Mouse (Mus musculus): ENCODE data around the gene Cenpv. TPM values are rescaled to one million over a fixed set of nuclear protein-coding genes. Genes with fewer than 3 reads are reported as not detected.
A peak's percentile ranks its signal among the peaks of the same experiment; 100 is the strongest.

The Cenpv gene
- polyA plus RNA-seq, 1 experiment from 2014 or later: 19.7 TPM

DNA sequence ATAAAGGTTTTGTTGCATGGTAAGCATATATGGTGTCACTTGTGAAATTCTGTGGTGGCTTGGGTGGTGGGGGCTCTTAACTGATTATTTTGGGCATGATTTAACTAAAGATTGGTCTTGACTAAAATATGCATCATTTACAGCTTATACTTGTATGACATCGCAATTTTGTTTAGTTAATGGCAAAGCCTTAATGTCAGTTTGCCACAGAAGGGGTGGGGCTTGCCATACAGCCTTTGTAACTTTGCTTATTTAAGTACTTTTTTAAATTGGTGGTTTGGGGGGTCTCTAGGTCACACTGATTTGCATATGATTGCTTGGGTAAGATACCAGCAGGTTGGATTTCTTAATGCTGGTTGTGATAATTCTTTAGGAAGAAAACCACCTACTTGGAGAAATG is 14.1 kb upstream of the Cenpv start:
- ATAC-seq (ENCODE audit: insufficient number of reproducible peaks, low FRiP score): no peak

DNA sequence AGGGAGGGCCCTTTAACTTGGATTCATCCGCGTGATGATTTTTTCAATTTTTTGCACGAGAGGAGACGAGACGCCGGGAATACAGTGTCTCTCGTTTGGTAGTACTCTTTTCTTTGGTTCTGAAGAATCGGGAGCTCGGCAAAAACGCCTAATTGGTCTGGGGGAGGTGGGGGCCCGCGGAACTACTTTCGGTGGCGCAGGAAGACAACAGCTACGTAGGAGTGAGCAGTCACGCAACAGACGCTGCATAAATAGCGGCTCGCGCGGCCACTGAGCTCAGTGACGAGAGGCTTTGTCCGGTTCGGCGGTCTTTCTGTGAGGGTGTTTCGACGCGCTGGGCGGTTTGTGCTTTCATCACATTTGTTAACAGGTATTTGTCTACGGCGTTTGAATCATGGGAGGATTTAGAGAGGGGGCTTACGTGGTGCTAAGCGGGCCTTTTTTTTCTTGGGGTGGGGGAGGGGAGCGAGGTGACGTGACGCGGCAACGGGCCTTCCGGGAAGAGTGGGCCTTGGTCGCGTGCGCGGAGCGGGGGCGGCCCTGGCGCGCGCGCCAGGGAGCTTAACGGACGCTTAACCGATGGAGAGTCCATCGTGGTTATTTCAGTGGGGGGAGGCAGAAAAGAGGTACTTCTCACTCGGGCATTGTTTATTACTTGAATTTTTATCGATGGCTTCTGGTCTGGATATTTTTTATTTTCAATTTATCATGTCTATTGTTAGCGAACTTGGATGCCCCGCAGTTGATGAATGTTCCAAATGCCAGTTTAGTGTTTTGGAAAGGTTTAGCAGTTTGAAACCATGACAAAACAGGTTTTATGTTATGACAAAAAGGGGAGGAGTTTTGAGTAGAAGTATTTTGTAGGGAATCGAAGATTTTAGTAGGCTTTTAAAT is 12.4 kb upstream of the Cenpv start:
- Histone ChIP-seq H3K27me3 (replicated peaks) (no peaks in the 10 kb centered on the region), H3K36me3 (peaks cover 23% of the 10 kb centered on the region), H3K27ac (ENCODE audit: poor library complexity, severe bottlenecking) (peak overlapping the region; percentile 93), H3K9me3 (replicated peaks) (no peaks in the 10 kb centered on the region), H3K4me1 (replicated peaks) (peaks cover 25% of the 10 kb centered on the region), H3K9ac (peak overlapping the region; percentile 86), H3K4me3 (peak overlapping the region; percentile 56), H3K4me2 (peak overlapping the region; percentile 77)
- ATAC-seq (ENCODE audit: insufficient number of reproducible peaks, low FRiP score): peak; percentile 89
- under 1% methylated on average over 58 of the region's 58 CpGs for WGBS

More for the DNA sequence above, 14.1 kb upstream of the Cenpv start:
- whole genome bisulfite sequencing: 43% methylated on average over 1 of the region's 1 CpGs
- Histone ChIP-seq H3K9ac (peak overlapping the region; percentile 75), H3K4me1 (replicated peaks) (peaks cover 25% of the 10 kb centered on the region), H3K4me3 (peak overlapping the region; percentile 63), H3K27me3 (replicated peaks) (no peaks in the 10 kb centered on the region), H3K4me2 (peak overlapping the region; percentile 89), H3K27ac (ENCODE audit: poor library complexity, severe bottlenecking) (no peak overlapping the region), H3K36me3 (peaks cover 23% of the 10 kb centered on the region), H3K9me3 (replicated peaks) (no peaks in the 10 kb centered on the region)

DNA sequence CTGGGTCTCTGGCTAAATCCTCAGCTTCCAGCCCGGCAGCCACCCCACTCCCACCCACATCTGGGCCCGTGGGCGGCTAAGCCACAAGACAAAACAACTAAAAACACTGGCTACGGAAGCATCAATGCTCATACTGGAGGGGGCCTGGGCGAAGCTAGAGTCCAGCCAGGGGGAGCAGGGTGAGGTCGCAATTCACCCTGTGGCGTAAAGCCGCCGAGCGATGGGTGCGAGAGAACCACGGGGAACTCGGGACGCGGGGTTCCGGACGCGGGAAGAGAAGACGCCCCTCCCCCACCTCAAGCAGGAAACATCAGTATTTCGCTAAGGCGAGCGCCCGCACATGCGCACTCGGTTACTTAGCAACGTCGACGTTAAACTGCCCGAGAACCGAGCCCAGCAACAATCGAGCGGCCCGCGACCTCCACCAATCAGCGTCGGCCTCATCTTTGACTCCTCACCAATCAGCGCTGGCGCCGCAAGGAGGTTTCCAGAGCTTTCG is 11.7 kb upstream of the Cenpv start, which contains the start of gene Ubb:
TSS of gene Ubb (plus strand) at position 445 of the 499 bp plus-strand sequence.
- peak within 1 kb of the TSS; percentile 93 for H3K27ac ChIP-seq (ENCODE audit: poor library complexity, severe bottlenecking)
- ATAC-seq (ENCODE audit: insufficient number of reproducible peaks, low FRiP score): peak; percentile 95
- WGBS: under 1% methylated on average over 40 of the region's 40 CpGs
- peak within 1 kb of the TSS; percentile 56 for H3K4me3 ChIP-seq
- H3K4me2 ChIP-seq: peak within 1 kb of the TSS; percentile 77
- H3K36me3 ChIP-seq: peaks cover 23% of the 10 kb centered on the region
- no peaks in the 10 kb centered on the region for H3K27me3 ChIP-seq (replicated peaks)
- peak within 1 kb of the TSS; percentile 86 for H3K9ac ChIP-seq
- H3K4me1 ChIP-seq (replicated peaks): peaks cover 25% of the 10 kb centered on the region
- H3K9me3 ChIP-seq (replicated peaks): no peaks in the 10 kb centered on the region

DNA sequence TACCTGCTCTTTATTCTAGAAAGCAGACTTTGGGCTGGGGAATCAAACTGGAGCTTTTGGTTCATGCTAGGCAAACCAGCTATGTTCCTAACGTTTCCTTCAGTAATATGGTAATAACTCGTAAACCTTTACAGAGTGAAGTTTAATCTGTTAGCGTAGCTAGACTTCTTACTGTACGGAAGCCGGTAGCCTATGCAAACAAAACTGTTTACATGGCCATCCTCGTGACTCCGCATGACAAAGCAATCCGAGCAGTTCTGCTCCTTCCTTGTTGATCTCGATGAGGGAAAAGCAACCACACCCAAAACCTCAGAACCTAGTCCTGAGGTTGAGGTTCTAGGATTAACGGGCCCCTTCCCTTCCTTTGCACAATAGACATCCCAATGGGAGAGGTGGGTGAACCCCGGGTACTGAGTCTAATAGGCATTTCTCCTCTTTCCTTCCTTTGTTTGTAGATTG is 11.2 kb upstream of the Cenpv start:
- 5% methylated on average over 11 of the region's 11 CpGs for WGBS
- peak overlapping the region; percentile 82 for H3K9ac ChIP-seq
- peak; percentile 80 for ATAC-seq (ENCODE audit: insufficient number of reproducible peaks, low FRiP score)
- H3K27ac ChIP-seq (ENCODE audit: poor library complexity, severe bottlenecking): peak overlapping the region; percentile 92
- no peaks in the 10 kb centered on the region for H3K27me3 ChIP-seq (replicated peaks)
- peaks cover 23% of the 10 kb centered on the region for H3K36me3 ChIP-seq
- H3K4me2 ChIP-seq: peak overlapping the region; percentile 77
- no peaks in the 10 kb centered on the region for H3K9me3 ChIP-seq (replicated peaks)
- H3K4me1 ChIP-seq (replicated peaks): peaks cover 25% of the 10 kb centered on the region
- H3K4me3 ChIP-seq: peak overlapping the region; percentile 56

DNA sequence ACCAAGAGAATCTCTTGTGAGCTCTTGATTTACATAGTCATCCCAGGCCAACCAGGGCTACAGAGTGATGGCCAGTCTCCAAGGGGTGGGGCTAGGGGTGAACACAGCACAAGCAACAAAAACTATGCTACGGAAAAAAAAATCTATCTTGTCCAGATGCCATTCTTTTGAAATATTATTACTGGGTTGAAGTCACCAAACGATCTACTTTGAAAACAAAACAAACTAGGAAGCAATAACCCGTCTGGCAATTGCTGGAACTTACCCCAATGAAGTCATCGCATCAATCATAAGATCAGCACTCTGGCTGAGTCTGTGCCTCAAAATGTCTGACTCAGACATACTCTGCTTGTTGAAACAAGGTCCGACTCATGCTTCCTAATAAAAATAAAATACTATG is 10.7 kb upstream of the Cenpv start:
- H3K27ac ChIP-seq (ENCODE audit: poor library complexity, severe bottlenecking): peak overlapping the region; percentile 92
- H3K9me3 ChIP-seq (replicated peaks): no peaks in the 10 kb centered on the region
- H3K4me3 ChIP-seq: peak overlapping the region; percentile 56
- peaks cover 18% of the 10 kb centered on the region for H3K36me3 ChIP-seq
- ATAC-seq (ENCODE audit: insufficient number of reproducible peaks, low FRiP score): peak; percentile 63
- peak overlapping the region; percentile 82 for H3K9ac ChIP-seq
- H3K4me1 ChIP-seq (replicated peaks): peaks cover 20% of the 10 kb centered on the region
- 14% methylated on average over 5 of the region's 5 CpGs for WGBS
- H3K4me2 ChIP-seq: peak overlapping the region; percentile 77
- H3K27me3 ChIP-seq (replicated peaks): no peaks in the 10 kb centered on the region

DNA sequence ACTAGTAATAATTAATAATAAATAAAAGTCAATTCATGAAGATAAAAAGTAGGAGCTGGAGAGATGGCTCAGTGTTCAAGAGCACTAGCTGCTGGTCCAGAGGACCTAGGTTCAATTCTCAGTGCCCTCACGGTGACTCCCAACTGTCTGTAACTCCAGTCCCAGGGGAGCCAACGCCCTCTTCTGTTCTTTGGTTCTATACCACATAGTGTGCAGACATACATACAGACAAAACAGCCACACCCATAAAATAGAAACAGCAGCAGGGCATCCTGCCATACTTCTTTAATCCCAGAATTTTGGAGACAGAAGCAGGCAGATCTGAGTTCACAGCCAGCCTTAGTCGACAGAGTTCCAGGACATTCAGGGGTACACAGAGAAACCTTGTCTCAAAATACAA is 4.9 kb upstream of the Cenpv start:
- Histone ChIP-seq H3K4me1 (replicated peaks) (0 out of 2 replicates have a peak, but pooled peaks cover 3% of the 10 kb centered on the region), H3K36me3 (no peaks in the 10 kb centered on the region), H3K27ac (ENCODE audit: poor library complexity, severe bottlenecking) (no peak overlapping the region), H3K9ac (no peak overlapping the region), H3K4me3 (no peak overlapping the region), H3K4me2 (no peak overlapping the region), H3K9me3 (replicated peaks) (no peaks in the 10 kb centered on the region), H3K27me3 (replicated peaks) (peaks cover 16% of the 10 kb centered on the region; the same call in 1 of the 2 replicates)
- ATAC-seq (ENCODE audit: insufficient number of reproducible peaks, low FRiP score): no peak
- WGBS: 91% methylated on average over 3 of the region's 3 CpGs

DNA sequence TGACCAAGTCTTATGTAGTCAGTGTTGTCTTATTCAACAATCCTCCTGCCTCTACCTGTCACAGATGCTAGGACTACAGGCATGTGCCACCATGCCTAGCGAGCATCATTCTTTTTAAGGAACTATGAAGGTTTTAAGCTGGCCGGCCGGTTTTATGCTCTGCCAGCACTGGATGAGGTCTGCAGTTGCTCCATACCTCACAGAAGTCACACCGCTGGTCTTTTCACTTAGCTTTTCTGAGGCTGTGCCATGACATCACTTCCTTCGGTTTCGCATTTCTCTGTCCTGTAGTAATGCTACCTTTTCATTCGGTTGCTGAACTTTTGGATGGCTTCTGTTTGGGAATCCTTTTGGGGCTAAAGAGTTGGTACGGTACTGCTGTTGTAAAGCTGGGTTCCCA is 2.5 kb upstream of the Cenpv start:
- Histone ChIP-seq H3K9me3 (replicated peaks) (no peaks in the 10 kb centered on the region), H3K4me3 (no peak overlapping the region), H3K27me3 (replicated peaks) (peaks cover 23% of the 10 kb centered on the region; the same call in 1 of the 2 replicates), H3K4me2 (no peak overlapping the region), H3K4me1 (replicated peaks) (0 out of 2 replicates have a peak, but pooled peaks cover 3% of the 10 kb centered on the region), H3K27ac (ENCODE audit: poor library complexity, severe bottlenecking) (no peak overlapping the region), H3K9ac (no peak overlapping the region), H3K36me3 (no peaks in the 10 kb centered on the region)
- 74% methylated on average over 8 of the region's 8 CpGs for WGBS
- ATAC-seq (ENCODE audit: insufficient number of reproducible peaks, low FRiP score): no peak

DNA sequence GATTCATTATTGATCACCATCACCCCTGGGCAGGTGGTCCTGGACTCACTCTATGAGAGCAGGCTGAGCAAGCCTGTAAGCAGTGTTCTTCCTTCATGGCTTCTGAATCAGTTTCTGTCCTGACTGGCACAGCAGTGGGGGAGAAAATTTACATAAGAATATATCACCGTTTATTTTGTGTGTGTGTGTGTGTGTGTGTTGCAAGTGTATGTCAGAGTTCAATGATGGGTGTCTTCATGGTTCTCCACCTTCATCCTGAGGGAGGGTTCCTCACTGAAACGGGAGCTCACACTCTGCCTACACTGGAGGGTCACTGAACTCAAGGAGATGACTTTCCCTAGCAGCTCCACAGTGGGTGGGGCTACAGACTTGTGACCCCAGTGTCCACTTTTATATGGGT is 1.9 kb upstream of the Cenpv start:
- no peaks in the 10 kb centered on the region for H3K36me3 ChIP-seq
- no peak overlapping the region for H3K4me3 ChIP-seq
- H3K4me2 ChIP-seq: no peak overlapping the region
- H3K9me3 ChIP-seq (replicated peaks): no peaks in the 10 kb centered on the region
- no peak overlapping the region for H3K27ac ChIP-seq (ENCODE audit: poor library complexity, severe bottlenecking)
- peaks cover 23% of the 10 kb centered on the region; the same call in 1 of the 2 replicates for H3K27me3 ChIP-seq (replicated peaks)
- 0 out of 2 replicates have a peak, but pooled peaks cover 3% of the 10 kb centered on the region for H3K4me1 ChIP-seq (replicated peaks)
- 58% methylated on average over 2 of the region's 2 CpGs for WGBS
- no peak for ATAC-seq (ENCODE audit: insufficient number of reproducible peaks, low FRiP score)
- H3K9ac ChIP-seq: no peak overlapping the region

DNA sequence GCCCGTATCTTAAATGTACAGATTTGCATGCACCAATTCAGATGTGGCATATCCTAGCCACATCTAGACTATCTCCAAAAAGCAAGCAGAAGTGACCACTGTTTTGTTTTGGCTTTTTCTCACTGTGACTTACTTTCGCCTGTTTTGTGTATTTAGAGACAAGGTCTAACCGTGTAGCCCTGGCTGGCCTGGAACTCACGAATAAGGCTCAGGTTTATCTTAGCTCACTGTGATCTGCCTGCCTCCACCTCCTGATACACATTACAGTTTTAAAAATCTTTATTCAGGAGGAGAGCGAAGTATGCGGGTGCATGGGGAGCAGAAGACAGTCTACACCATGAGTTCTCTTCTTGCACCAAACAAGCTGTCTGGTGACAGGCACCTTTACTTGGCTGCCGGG is 1.1 kb upstream of the Cenpv start:
- no peak overlapping the region for H3K9ac ChIP-seq
- H3K9me3 ChIP-seq (replicated peaks): no peaks in the 10 kb centered on the region
- no peak overlapping the region for H3K27ac ChIP-seq (ENCODE audit: poor library complexity, severe bottlenecking)
- no peak for ATAC-seq (ENCODE audit: insufficient number of reproducible peaks, low FRiP score)
- 79% methylated on average over 7 of the region's 7 CpGs for WGBS
- H3K4me2 ChIP-seq: no peak overlapping the region
- 0 out of 2 replicates have a peak, but pooled peaks cover 3% of the 10 kb centered on the region for H3K4me1 ChIP-seq (replicated peaks)
- 0 out of 2 replicates have a peak, but pooled peaks cover 2% of the 10 kb centered on the region for H3K36me3 ChIP-seq
- H3K4me3 ChIP-seq: no peak overlapping the region
- H3K27me3 ChIP-seq (replicated peaks): peaks cover 23% of the 10 kb centered on the region; the same call in 1 of the 2 replicates

DNA sequence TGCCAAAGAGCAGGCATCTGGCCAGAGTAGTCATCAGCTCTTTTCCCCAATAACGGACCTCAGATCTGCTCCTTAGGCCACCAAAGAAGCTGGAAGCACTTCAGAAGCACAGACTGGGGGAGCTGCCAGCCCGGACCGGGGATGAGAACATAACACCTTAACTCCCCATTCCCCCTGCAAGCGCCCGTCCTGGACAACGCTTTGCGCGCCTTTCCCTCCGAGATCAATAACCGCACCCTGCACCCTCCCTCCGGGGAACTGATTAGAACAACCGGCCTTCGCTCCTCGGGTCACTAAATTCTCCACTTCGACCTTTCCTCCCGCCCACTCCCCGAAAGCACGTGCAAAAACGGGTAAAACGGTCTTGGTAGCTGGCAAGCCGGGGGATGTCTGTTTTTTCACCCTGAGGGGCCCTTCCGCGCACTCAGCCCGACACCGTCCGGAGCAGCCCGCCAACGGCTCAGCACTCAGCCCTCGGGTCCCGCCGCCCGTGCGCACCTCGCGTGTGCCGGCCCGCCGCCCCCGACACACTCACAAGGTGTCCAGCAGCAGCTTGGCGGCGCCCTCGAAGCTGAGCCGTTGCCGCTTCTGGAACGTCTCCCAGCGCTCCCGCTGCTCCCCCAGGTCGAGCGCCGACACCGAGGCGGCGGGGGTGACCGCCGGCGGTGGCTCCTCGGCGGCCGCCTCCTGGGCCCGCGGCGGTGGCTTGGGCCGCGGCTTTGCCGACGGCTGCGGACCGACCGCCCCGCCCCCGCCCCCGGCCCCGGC is 556 bp downstream of the Cenpv start:
- Histone ChIP-seq H3K9ac (peak overlapping the region; percentile 90), H3K27me3 (replicated peaks) (peaks cover 23% of the 10 kb centered on the region; the same call in 1 of the 2 replicates), H3K4me2 (peak overlapping the region; percentile 95), H3K36me3 (0 out of 2 replicates have a peak, but pooled peaks cover 3% of the 10 kb centered on the region), H3K9me3 (replicated peaks) (no peaks in the 10 kb centered on the region), H3K27ac (ENCODE audit: poor library complexity, severe bottlenecking) (no peak overlapping the region), H3K4me3 (peak overlapping the region; percentile 81), H3K4me1 (replicated peaks) (0 out of 2 replicates have a peak, but pooled peaks cover 3% of the 10 kb centered on the region)
- peak; percentile 83 for ATAC-seq (ENCODE audit: insufficient number of reproducible peaks, low FRiP score)
- WGBS: under 1% methylated on average over 61 of the region's 73 CpGs
